Mouse (Mus musculus) embryonic facial prominence, embryonic 14.5 days (tissue): ENCODE measurements around the gene Gm20738. TPM values are rescaled to one million over a fixed set of nuclear protein-coding genes. Genes with fewer than 3 reads are reported as not detected.
"Not testable (repeated sequence)": the region's sequence is repeated elsewhere in the genome, so short reads cannot be mapped to it uniquely, and the experiment has no call there.

ENCODE experiments used
- ATAC-seq: fragments of 200-750 bp; cut with Nextera tagmentation; 2 replicates; pipeline ENCODE4 v1.8.0; 2017; ENCODE audit warnings: low read depth, moderate number of reproducible peaks, moderate TSS enrichment
- DNase-seq: peaks from one replicate; pipeline ENCODE4 v3.0.0-alpha.2; 2015; ENCODE audit warnings: low spot score
- H3K27ac ChIP-seq: fragments of 300-500 bp; sonication (generic); replicated peaks from 2 replicates; pipeline ENCODE4 v1.5.1; 2014; ENCODE audit warnings: low read depth, mild to moderate bottlenecking, low read length, moderate library complexity
- H3K27me3 ChIP-seq: fragments of 300-500 bp; sonication (generic); replicated peaks from 2 replicates; pipeline ENCODE4 v1.6.1; 2014; ENCODE audit warnings: low read length; ENCODE audit not compliant: control insufficient read depth, insufficient read depth
- H3K36me3 ChIP-seq: fragments of 300-500 bp; sonication (generic); 2 replicates; pipeline ENCODE4 v1.6.1; 2014; ENCODE audit warnings: low read length, mixed read lengths; ENCODE audit not compliant: control insufficient read depth, insufficient read depth
- H3K4me1 ChIP-seq: fragments of 300-500 bp; sonication (generic); 2 replicates; pipeline ENCODE4 v1.6.1; 2014; ENCODE audit warnings: antibody characterized with exemption, low read length; ENCODE audit not compliant: control insufficient read depth, insufficient read depth
- H3K4me2 ChIP-seq: fragments of 300-500 bp; sonication (generic); 2 replicates; pipeline ENCODE4 v1.6.1; 2014; ENCODE audit warnings: low read depth, mild to moderate bottlenecking, low read length, moderate library complexity, mixed read lengths
- H3K4me3 ChIP-seq: fragments of 300-500 bp; sonication (generic); 2 replicates; pipeline ENCODE4 v1.5.1; 2014; ENCODE audit warnings: low read depth, mild to moderate bottlenecking, low read length
- H3K9ac ChIP-seq: fragments of 300-500 bp; sonication (generic); 2 replicates; pipeline ENCODE4 v1.6.1; 2014; ENCODE audit warnings: low read depth, mild to moderate bottlenecking, low read length, moderate library complexity, mixed read lengths
- H3K9me3 ChIP-seq: fragments of 300-500 bp; sonication (generic); 2 replicates; pipeline ENCODE4 v1.6.1; 2016; ENCODE audit warnings: low read length; ENCODE audit not compliant: control insufficient read depth
- WGBS: fragments of 180-500 bp; shearing (Covaris S2); extraction: QIAGEN DNeasy Blood & Tissue Kit; methylation state at CpG from one replicate; pipeline ENCODE4 v1.1.7; 2014; 5-methylcytosine and 5-hydroxymethylcytosine counted together
- polyA plus RNA-seq: library from polyadenylated mRNA; unstranded; fragments of >200 nt; fragmentation: Nextera tagmentation; extraction: Ambion mirVana; gene quantifications from 2 replicates; pipeline ENCODE4 v1.2.1, GENCODE M21; 2014

Gm20738 gene
- not detected in 2 replicates for polyA plus RNA-seq

- not testable (repeated sequence) for H3K27me3 ChIP-seq, H3K27ac ChIP-seq, H3K4me1 ChIP-seq, DNase-seq, H3K9me3 ChIP-seq, H3K4me2 ChIP-seq, H3K4me3 ChIP-seq, H3K36me3 ChIP-seq, H3K9ac ChIP-seq, ATAC-seq
- WGBS = 73% methylated on average over 2 of the region's 4 CpGs
Observed at GRCm38 (mm10) chrY:37957511-37957910, at the start of gene Gm20738. Gm20738 (plus strand) TSS chrY:37957811.
